Mouse (Mus musculus) CH12.LX (cell line): ENCODE data around the gene Rbfox1. TPM values are rescaled to one million over a fixed set of nuclear protein-coding genes. Genes with fewer than 3 reads are reported as not detected.

Experiments used
- DNase-seq: peaks from one replicate; pipeline ENCODE4 v3.0.0-alpha.2; 2013; ENCODE audit errors: extremely low read depth
- H3K27ac ChIP-seq: 2 replicates; pipeline ENCODE4 v1.5.1; 2012; ENCODE audit warnings: low read depth, mild to moderate bottlenecking, control low read depth, moderate library complexity; ENCODE audit not compliant: insufficient read depth
- H3K27me3 ChIP-seq: replicated peaks from 2 replicates; pipeline ENCODE3; 2012; ENCODE audit warnings: inconsistent platforms
- H3K36me3 ChIP-seq, 2 experiments: replicated peaks in 1 of 2; 2 replicates each; pipeline versions ENCODE3 to v1.6.1; 2012; ENCODE audit warnings: inconsistent platforms in 1 of 2, low read length in 1 of 2, mild to moderate bottlenecking in 1 of 2, mixed read lengths in 1 of 2, moderate library complexity in 1 of 2; ENCODE audit not compliant: control insufficient read depth in 1 of 2, insufficient read depth in 1 of 2
- H3K4me1 ChIP-seq, 2 experiments: 2 replicates each; pipeline ENCODE4 v1.6.1; 2012; ENCODE audit warnings: inconsistent platforms in 1 of 2, moderate library complexity in 1 of 2; ENCODE audit not compliant: insufficient read depth in 2 of 2, control insufficient read depth in 1 of 2
- H3K4me2 ChIP-seq: 2 replicates; pipeline ENCODE4 v1.6.1; 2012; ENCODE audit warnings: low read depth, mild to moderate bottlenecking, control low read depth; ENCODE audit not compliant: poor library complexity, insufficient read depth, severe bottlenecking
- H3K4me3 ChIP-seq, 3 experiments: fragments of 150-350 bp in 1 of 3; sonication (generic) in 1 of 3; replicated peaks in 1 of 3; 2 replicates each; pipeline versions ENCODE3 to v1.5.1; 2011 to 2012; ENCODE audit warnings: low read depth in 2 of 3, low read length in 2 of 3, mild to moderate bottlenecking in 2 of 3, moderate library complexity in 2 of 3, control low read depth in 1 of 3, improper control_type of control experiment in 1 of 3, inconsistent platforms in 1 of 3, mixed read lengths in 1 of 3; ENCODE audit not compliant: poor library complexity in 1 of 3
- H3K79me2 ChIP-seq: replicated peaks from 2 replicates; pipeline ENCODE4 v1.6.1; 2012; ENCODE audit warnings: mild to moderate bottlenecking, moderate library complexity; ENCODE audit not compliant: control insufficient read depth, poor library complexity, insufficient read depth, severe bottlenecking; ENCODE audit errors: extremely low read depth
- H3K9ac ChIP-seq: 2 replicates; pipeline ENCODE4 v1.6.1; 2012; ENCODE audit warnings: low read depth, mild to moderate bottlenecking, control low read depth, moderate library complexity; ENCODE audit not compliant: insufficient read depth
- H3K9me3 ChIP-seq: replicated peaks from 2 replicates; pipeline ENCODE3; 2012; ENCODE audit warnings: low read length, inconsistent platforms, mixed read lengths
- BHLHE40 ChIP-seq: IDR thresholded peaks from 2 replicates; pipeline ENCODE4 v1.6.1; 2011; ENCODE audit warnings: mild to moderate bottlenecking, low read depth, low read length, improper control_type of control experiment
- CHD1 ChIP-seq: IDR thresholded peaks from 2 replicates; pipeline ENCODE4 v1.6.1; 2012; ENCODE audit warnings: low read depth, low read length, improper control_type of control experiment, inconsistent platforms
- CHD2 ChIP-seq: IDR thresholded peaks from 2 replicates; pipeline ENCODE4 v1.6.1; 2011; ENCODE audit warnings: low read length, improper control_type of control experiment
- ELF1 ChIP-seq: IDR thresholded peaks from 2 replicates; pipeline ENCODE4 v1.6.1; 2014; ENCODE audit warnings: low read depth, mild to moderate bottlenecking, inconsistent platforms, low read length, improper control_type of control experiment
- EP300 ChIP-seq: IDR thresholded peaks from 2 replicates; pipeline ENCODE4 v1.6.1; 2011; ENCODE audit warnings: low read length, improper control_type of control experiment
- HCFC1 ChIP-seq: IDR thresholded peaks from 2 replicates; pipeline ENCODE4 v1.6.1; 2012; ENCODE audit warnings: low read depth, mild to moderate bottlenecking, inconsistent platforms, low read length, improper control_type of control experiment
- JUN ChIP-seq: IDR thresholded peaks from 2 replicates; pipeline ENCODE4 v1.6.1; 2011; ENCODE audit warnings: low read depth, mild to moderate bottlenecking, low read length, improper control_type of control experiment, moderate library complexity; ENCODE audit not compliant: insufficient read depth
- KAT2A ChIP-seq: IDR thresholded peaks from 2 replicates; pipeline ENCODE4 v1.6.1; 2012; ENCODE audit warnings: low read length, improper control_type of control experiment, inconsistent platforms; ENCODE audit not compliant: insufficient replicate concordance
- MAFK ChIP-seq: IDR thresholded peaks from 2 replicates; pipeline ENCODE4 v1.6.1; 2011; ENCODE audit warnings: low read length, improper control_type of control experiment; ENCODE audit not compliant: insufficient replicate concordance
- MEF2A ChIP-seq: IDR thresholded peaks from 2 replicates; pipeline ENCODE4 v1.6.1; 2014; ENCODE audit warnings: low read depth, mild to moderate bottlenecking, inconsistent platforms, low read length, improper control_type of control experiment, borderline replicate concordance
- NRF1 ChIP-seq: IDR thresholded peaks from 2 replicates; pipeline ENCODE4 v1.6.1; 2014; ENCODE audit warnings: low read depth, mild to moderate bottlenecking, inconsistent platforms, low read length, improper control_type of control experiment, moderate library complexity
- PAX5 ChIP-seq: IDR thresholded peaks from 2 replicates; pipeline ENCODE4 v1.6.1; 2012; ENCODE audit warnings: low read length, inconsistent platforms, mixed read lengths
- RAD21 ChIP-seq: IDR thresholded peaks from 2 replicates; pipeline ENCODE4 v1.6.1; 2011; ENCODE audit warnings: low read depth, mild to moderate bottlenecking, low read length, improper control_type of control experiment, moderate library complexity
- SIN3A ChIP-seq: IDR thresholded peaks from 2 replicates; pipeline ENCODE4 v1.6.1; 2012; ENCODE audit warnings: low read length, improper control_type of control experiment, inconsistent platforms
- SMC3 ChIP-seq: IDR thresholded peaks from 2 replicates; pipeline ENCODE4 v1.6.1; 2011; ENCODE audit warnings: low read depth, low read length, improper control_type of control experiment
- TBP ChIP-seq: conservative IDR thresholded peaks from 2 replicates; pipeline ENCODE4 v1.6.1; 2011; ENCODE audit warnings: low read depth, low read length, improper control_type of control experiment
- UBTF ChIP-seq: IDR thresholded peaks from 2 replicates; pipeline ENCODE4 v1.6.1; 2012; ENCODE audit warnings: low read depth, mild to moderate bottlenecking, inconsistent platforms, low read length, improper control_type of control experiment, moderate library complexity
- ZMIZ1 ChIP-seq: IDR thresholded peaks from 2 replicates; pipeline ENCODE4 v1.6.1; 2012; ENCODE audit warnings: low read depth, mild to moderate bottlenecking, inconsistent platforms, low read length, improper control_type of control experiment
- dilution Hi-C: fragments of 300-500 bp; cut with MboI; formaldehyde crosslinking; loops from 2 replicates; pipeline ENCODE4 v1.14.3; 2020; ENCODE audit warnings: low sequenced_read_pairs; ENCODE audit not compliant: extremely low pct_unique_long_range_greater_than_20kb, extremely low pct_ligation_motif_present
- in situ Hi-C: fragments of 300-500 bp; cut with MboI; formaldehyde crosslinking; loops from 3 replicates; pipeline ENCODE4 v1.14.3; 2019; ENCODE audit warnings: low sequenced_read_pairs, low pct_ligation_motif_present, low pct_unique_long_range_greater_than_20kb, mixed read lengths
- polyA plus RNA-seq: library from polyadenylated mRNA; unstranded; fragments of >175 nt; gene quantifications from 2 replicates; pipeline ENCODE4 v1.2.1, GENCODE M21; 2012; ENCODE audit warnings: low read depth; ENCODE audit not compliant: insufficient read length
- total RNA-seq, 2 experiments: library from RNA; depleted of rRNA; stranded (reverse); fragments of 300-350 nt in 1 of 2; fragments of >200 nt in 1 of 2; gene quantifications; 2 replicates each; pipeline ENCODE4 v1.2.3; 2012 to 2014

Rbfox1 gene
- total and polyA plus RNA-seq, 3 experiments, result not detected

DNA sequence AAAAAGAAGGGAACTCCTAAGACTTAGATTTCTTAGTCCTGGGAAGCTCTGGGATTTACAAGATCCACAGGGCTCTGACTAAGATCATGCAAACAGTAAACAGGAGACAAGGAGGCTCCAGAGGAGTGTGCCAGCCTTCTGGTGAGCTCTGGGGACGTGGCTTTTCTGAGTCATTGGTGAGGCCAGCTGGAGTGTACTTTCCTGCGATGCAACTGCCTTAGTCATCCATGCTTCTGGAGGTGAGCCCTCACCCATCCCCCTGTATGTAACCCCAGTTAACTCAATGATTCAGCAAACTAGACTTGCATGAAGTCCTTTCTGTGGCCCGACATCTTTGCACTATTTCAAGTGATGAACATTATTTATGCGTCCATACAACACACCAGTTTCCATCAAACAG, 1078.4 kb downstream of the Rbfox1 start:
- in situ Hi-C loops, result no loop called here
- Histone ChIP-seq H3K9ac (no peak overlapping the region), H3K4me3 (no peak overlapping the region), H3K27ac (no peak overlapping the region), H3K79me2 (no peaks in the 10 kb centered on the region), H3K4me1 (no peaks in the 10 kb centered on the region), H3K27me3 (no peaks in the 10 kb centered on the region), H3K36me3 (no peaks in the 10 kb centered on the region), H3K9me3 (peaks cover 90% of the 10 kb centered on the region), H3K4me2 (no peak overlapping the region)
- no peak for DNase-seq
- dilution Hi-C loops, result no loop called here
- TF ChIP-seq PAX5 (no peak), CHD2 (no peak), ZMIZ1 (no peak), TBP (no peak), ELF1 (no peak), SMC3 (no peak), MAFK (no peak), NRF1 (no peak), JUN (no peak), RAD21 (no peak), MEF2A (no peak), CHD1 (no peak), EP300 (no peak), KAT2A (no peak), UBTF (no peak)

DNA sequence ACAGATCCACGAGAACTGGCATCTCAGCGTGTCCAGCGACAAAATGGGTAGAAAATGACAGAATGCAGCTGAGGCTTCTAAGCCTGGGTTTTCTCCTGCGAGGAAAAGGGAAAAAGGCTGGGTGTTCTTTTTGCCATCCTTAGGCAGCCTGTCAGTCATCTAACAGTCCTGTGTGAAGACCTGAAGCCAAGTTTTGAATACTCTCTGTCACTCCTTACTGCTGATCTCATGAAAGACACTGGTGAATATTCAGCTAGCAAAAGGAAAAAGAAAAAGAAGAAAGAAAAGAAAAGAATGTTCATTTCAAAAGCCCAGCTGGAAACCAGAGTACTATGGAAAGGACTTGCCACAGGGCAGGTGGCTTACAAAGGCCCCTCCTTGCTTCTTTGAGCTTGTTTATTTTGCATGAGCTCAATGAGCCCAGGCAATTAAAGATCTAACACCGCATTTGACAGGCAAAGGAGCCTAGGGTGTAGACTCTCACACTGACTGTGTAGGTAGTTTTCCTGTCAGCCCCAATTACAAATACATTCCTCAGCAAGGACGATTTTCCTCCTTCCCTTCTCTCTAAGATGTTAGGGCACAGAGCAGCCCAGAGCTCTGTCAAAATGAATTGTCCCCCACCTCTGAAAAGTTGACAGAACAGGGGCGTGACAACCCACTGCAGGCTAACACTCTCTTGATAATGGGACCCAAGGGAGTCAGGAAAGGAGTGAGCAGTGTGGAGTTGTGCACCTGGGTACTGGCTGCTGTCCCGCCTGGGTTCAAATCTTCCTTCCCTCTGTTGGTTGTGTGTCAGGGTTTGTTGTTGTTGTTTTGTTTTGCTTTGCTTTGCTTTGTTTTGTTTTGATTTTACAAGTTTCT, 1079.8 kb downstream of the Rbfox1 start:
- no peak for DNase-seq
- in situ Hi-C loops (no loop called here), dilution Hi-C loops (no loop called here)
- no peak overlapping the region for H3K4me3 ChIP-seq
- H3K9ac ChIP-seq, result no peak overlapping the region
- H3K27me3 ChIP-seq, result no peaks in the 10 kb centered on the region
- no peaks in the 10 kb centered on the region for H3K4me1 ChIP-seq
- H3K4me2 ChIP-seq, result no peak overlapping the region
- no peak overlapping the region for H3K27ac ChIP-seq
- H3K36me3 ChIP-seq, result no peaks in the 10 kb centered on the region
- no peaks in the 10 kb centered on the region for H3K79me2 ChIP-seq
- H3K9me3 ChIP-seq, result peaks cover 90% of the 10 kb centered on the region
- TF ChIP-seq HCFC1 (no peak), ZMIZ1 (no peak), CHD1 (no peak), MEF2A (no peak), PAX5 (no peak), EP300 (no peak), BHLHE40 (no peak), SIN3A (no peak)
